Mouse (Mus musculus) heart, embryonic 12.5 days (tissue): ENCODE data around the gene Rabggta. TPM values are rescaled to one million over a fixed set of nuclear protein-coding genes. Genes with fewer than 3 reads are reported as not detected.

ENCODE experiments used
- ATAC-seq: fragments of 200-750 bp; cut with Nextera tagmentation; 2 replicates; pipeline ENCODE4 v1.8.0; 2017; ENCODE audit warnings: moderate TSS enrichment, moderate library complexity; ENCODE audit not compliant: insufficient number of reproducible peaks, low FRiP score
- H3K27ac ChIP-seq: fragments of 300-500 bp; sonication (generic); 2 replicates; pipeline ENCODE4 v1.5.1; 2016; ENCODE audit warnings: mild to moderate bottlenecking, moderate library complexity; ENCODE audit not compliant: poor library complexity, severe bottlenecking
- H3K27me3 ChIP-seq: fragments of 300-500 bp; sonication (generic); replicated peaks from 2 replicates; pipeline ENCODE4 v1.6.1; 2016; ENCODE audit warnings: mild to moderate bottlenecking, moderate library complexity
- H3K36me3 ChIP-seq: fragments of 300-500 bp; sonication (generic); 2 replicates; pipeline ENCODE4 v1.6.1; 2016; ENCODE audit warnings: mild to moderate bottlenecking, moderate library complexity
- H3K4me1 ChIP-seq: fragments of 300-500 bp; sonication (generic); replicated peaks from 2 replicates; pipeline ENCODE4 v1.6.1; 2016; ENCODE audit warnings: mild to moderate bottlenecking
- H3K4me2 ChIP-seq: fragments of 300-500 bp; sonication (generic); 2 replicates; pipeline ENCODE4 v1.6.1; 2016; ENCODE audit warnings: mild to moderate bottlenecking, moderate library complexity
- H3K4me3 ChIP-seq: fragments of 300-500 bp; sonication (generic); 2 replicates; pipeline ENCODE4 v1.5.1; 2016; ENCODE audit warnings: mild to moderate bottlenecking
- H3K9ac ChIP-seq: fragments of 300-500 bp; sonication (generic); 2 replicates; pipeline ENCODE4 v1.6.1; 2016; ENCODE audit warnings: mild to moderate bottlenecking, moderate library complexity
- H3K9me3 ChIP-seq: fragments of 300-500 bp; sonication (generic); replicated peaks from 2 replicates; pipeline ENCODE4 v1.6.1; 2016; ENCODE audit warnings: mild to moderate bottlenecking, moderate library complexity
- WGBS: fragments of 180-500 bp; shearing (Covaris S2); methylation state at CpG from one replicate; pipeline ENCODE4 v1.1.7; 2016; 5-methylcytosine and 5-hydroxymethylcytosine counted together
- polyA plus RNA-seq: library from polyadenylated mRNA; unstranded; fragments of >200 nt; fragmentation: Nextera tagmentation; extraction: Ambion mirVana; gene quantifications from 2 replicates; pipeline ENCODE4 v1.2.1, GENCODE M21; 2016

Rabggta gene
- polyA plus RNA-seq, 1 experiment from 2014 or later = 24.4 TPM

GRCm38 (mm10) chr14:55757566-55757965 lies 35.5 kb upstream of the Rabggta start:
- peaks cover 22% of the 10 kb centered on the region for H3K4me1 ChIP-seq
- H3K9ac ChIP-seq = peak overlapping the region; percentile 40; the same call in 1 of the 2 replicates
- WGBS = 34% methylated on average over 6 of the region's 6 CpGs
- peak overlapping the region; percentile 54 for H3K4me2 ChIP-seq
- H3K4me3 ChIP-seq = no peak overlapping the region
- peaks cover 18% of the 10 kb centered on the region for H3K27me3 ChIP-seq
- ATAC-seq = no peak
- peaks cover 41% of the 10 kb centered on the region for H3K36me3 ChIP-seq
- no peaks in the 10 kb centered on the region for H3K9me3 ChIP-seq
- H3K27ac ChIP-seq = 0 out of 2 replicates have a peak overlapping the region, but pooled peaks have one; percentile 6

DNA sequence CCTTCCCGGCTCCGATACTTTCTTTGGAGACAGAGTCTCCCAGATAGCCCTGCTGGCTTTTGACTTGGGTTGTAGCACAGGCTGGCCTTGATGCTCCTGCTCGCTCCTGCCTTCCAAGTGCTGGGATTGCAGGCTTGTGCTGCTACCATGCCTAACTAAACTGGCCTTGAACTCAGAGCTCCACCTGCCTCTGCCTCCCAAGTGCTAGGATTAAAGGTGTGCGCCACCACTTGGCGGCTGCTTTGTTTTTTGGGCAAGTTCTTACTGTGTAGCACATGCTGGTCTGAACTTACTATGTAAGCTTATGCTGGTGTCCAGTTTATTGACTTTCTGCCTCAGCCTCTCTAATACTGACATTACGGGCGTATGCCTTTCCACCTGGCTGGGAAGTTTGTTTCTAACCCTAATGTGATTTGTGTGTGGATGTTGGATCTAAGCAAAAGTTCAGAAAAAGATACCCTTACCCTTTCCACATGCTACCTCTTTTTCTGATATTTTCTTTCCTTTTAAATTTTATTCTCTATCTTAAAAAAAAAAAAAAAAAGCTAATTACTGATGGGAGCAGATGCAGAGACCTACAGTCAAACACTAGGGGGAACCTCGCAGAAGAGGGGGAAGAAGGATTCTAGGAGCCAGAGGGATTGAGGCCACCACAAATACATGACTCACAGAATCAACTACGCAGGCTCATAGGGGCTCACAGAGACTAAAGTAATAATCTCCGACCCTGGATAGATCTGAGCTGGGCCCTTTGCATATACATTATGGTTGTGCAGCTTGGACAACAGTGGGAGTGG lies 25.2 kb upstream of the Rabggta start:
- WGBS = 89% methylated on average over 10 of the region's 10 CpGs
- Histone ChIP-seq H3K27me3 (no peaks in the 10 kb centered on the region), H3K9me3 (no peaks in the 10 kb centered on the region), H3K9ac (no peak overlapping the region), H3K4me2 (peak overlapping the region; percentile 99; the same call in 1 of the 2 replicates), H3K27ac (no peak overlapping the region), H3K4me3 (no peak overlapping the region), H3K36me3 (peaks cover 38% of the 10 kb centered on the region), H3K4me1 (peaks cover 22% of the 10 kb centered on the region)
- ATAC-seq = no peak

DNA sequence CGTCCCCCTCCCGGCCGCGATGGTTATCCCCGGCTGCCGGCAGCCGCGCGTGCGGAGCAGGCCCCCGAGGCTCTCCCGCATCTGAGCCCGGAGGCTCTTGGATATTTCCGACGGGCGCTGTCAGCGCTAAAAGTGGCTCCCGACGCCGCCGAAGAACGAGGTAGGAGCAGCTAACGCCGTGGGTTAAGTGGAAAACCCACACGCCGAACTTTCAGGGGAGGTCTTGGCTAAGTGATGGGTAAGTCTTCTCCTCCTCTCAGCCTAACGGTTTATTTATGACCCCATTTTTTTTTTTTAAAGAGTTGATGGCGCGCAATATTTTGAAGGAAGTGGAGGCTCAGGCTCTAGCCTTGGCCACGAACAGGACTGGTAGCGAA lies 23.8 kb upstream of the Rabggta start:
- WGBS = 0% methylated on average over 31 of the region's 31 CpGs
- H3K4me3 ChIP-seq = peak overlapping the region; percentile 84
- no peak for ATAC-seq
- peaks cover 22% of the 10 kb centered on the region for H3K4me1 ChIP-seq
- H3K36me3 ChIP-seq = peaks cover 34% of the 10 kb centered on the region
- no peaks in the 10 kb centered on the region for H3K27me3 ChIP-seq
- peak overlapping the region; percentile 88 for H3K9ac ChIP-seq
- H3K27ac ChIP-seq = peak overlapping the region; percentile 20; the same call in 1 of the 2 replicates
- no peaks in the 10 kb centered on the region for H3K9me3 ChIP-seq
- peak overlapping the region; percentile 99 for H3K4me2 ChIP-seq

DNA sequence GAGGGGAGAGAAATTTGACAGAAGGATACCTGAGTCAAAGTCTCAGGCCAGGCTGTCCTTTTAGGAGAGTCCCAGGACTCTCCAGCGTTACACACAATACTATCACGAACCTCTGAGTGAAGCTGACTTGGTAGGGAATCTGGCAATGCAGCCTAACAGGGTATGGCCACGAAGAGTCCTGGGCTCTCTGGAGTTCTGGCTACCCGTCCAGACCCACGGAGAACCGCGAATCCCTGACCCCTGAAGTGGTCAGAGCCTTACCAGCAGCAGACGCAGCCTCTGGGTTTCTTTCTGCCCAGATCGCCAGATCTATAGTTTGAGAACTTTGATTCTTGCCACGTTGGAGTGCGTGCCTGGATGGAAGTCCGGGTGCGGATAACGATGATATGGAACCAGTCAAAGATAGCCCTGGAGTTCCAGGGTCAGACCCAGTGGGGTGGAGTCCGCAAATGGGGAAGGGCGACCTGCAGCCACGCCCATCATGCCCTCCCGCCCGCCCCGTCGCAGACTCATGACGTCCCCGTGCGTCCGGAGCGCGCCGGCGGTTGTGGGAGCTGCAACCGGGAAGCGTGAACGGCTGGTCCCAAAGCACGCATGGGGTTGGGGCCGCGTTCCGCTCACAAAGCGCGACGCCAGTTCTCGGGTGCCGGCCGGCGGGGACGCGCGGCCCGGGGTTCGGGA lies 23.3 kb upstream of the Rabggta start, which contains the start of the genes Dhrs1 and Nop9:
Dhrs1 (minus strand) TSS at position 511 of the 681 bp plus-strand sequence.
Nop9 (plus strand) TSS at position 514 of the 681 bp plus-strand sequence.
- ATAC-seq = peak; percentile 88
- peak within 1 kb of the TSS; percentile 88 for H3K9ac ChIP-seq
- WGBS = 1% methylated on average over 48 of the region's 48 CpGs
- peaks cover 22% of the 10 kb centered on the region for H3K4me1 ChIP-seq
- peak within 1 kb of the TSS; percentile 84 for H3K4me3 ChIP-seq
- H3K27ac ChIP-seq = peak within 1 kb of the TSS; percentile 20; the same call in 1 of the 2 replicates
- peak within 1 kb of the TSS; percentile 99 for H3K4me2 ChIP-seq
- peaks cover 35% of the 10 kb centered on the region for H3K36me3 ChIP-seq
- H3K27me3 ChIP-seq = no peaks in the 10 kb centered on the region
- H3K9me3 ChIP-seq = no peaks in the 10 kb centered on the region

GRCm38 (mm10) chr14:55743711-55744110 lies 21.6 kb upstream of the Rabggta start:
- no peaks in the 10 kb centered on the region for H3K27me3 ChIP-seq
- H3K4me3 ChIP-seq = no peak overlapping the region
- 21% methylated on average over 10 of the region's 10 CpGs for WGBS
- H3K9me3 ChIP-seq = no peaks in the 10 kb centered on the region
- peaks cover 36% of the 10 kb centered on the region for H3K36me3 ChIP-seq
- peaks cover 22% of the 10 kb centered on the region for H3K4me1 ChIP-seq
- no peak overlapping the region; the same call in 1 of the 2 replicates for H3K9ac ChIP-seq
- ATAC-seq = peak; percentile 37; the same call in 1 of the 2 replicates
- peak overlapping the region; percentile 26; the same call in 1 of the 2 replicates for H3K4me2 ChIP-seq
- no peak overlapping the region for H3K27ac ChIP-seq

DNA sequence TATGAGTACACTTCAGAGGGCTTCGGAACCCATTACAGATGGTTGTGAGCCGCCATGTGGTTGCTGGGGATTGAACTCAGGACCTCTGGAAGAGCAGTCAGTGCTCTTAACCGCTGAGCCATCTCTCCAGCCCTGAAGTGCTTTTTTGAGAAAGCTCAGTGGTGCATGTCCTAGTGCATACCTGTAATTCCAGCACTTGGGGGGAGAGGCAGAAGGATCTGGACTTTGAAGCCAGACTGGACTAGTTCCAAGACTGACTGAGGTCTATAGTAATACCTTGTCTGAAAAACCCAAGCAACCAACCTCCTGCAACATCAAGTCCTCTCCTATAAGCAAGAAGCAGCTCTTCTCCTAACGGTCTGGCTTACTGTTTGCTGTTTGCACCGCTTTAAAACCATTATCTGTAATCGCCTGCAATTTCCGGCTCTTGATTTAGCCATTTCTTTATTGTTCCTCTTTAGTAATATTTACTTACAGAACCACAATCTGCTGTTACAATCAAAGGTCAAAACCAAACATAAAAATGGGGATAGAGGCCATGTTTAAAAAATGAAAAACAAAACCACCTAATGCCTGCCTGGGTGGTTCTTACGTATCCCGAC lies 15.1 kb upstream of the Rabggta start:
- H3K27me3 ChIP-seq = 0 out of 2 replicates have a peak, but pooled peaks cover 5% of the 10 kb centered on the region
- H3K27ac ChIP-seq = no peak overlapping the region
- no peak overlapping the region for H3K4me2 ChIP-seq
- WGBS = 80% methylated on average over 9 of the region's 9 CpGs
- no peak overlapping the region for H3K4me3 ChIP-seq
- H3K9me3 ChIP-seq = no peaks in the 10 kb centered on the region
- H3K36me3 ChIP-seq = peaks cover 39% of the 10 kb centered on the region
- no peaks in the 10 kb centered on the region for H3K4me1 ChIP-seq
- ATAC-seq = no peak
- no peak overlapping the region for H3K9ac ChIP-seq

- Histone ChIP-seq H3K9me3 (no peaks in the 10 kb centered on the region), H3K27ac (no peak overlapping the region), H3K36me3 (peaks cover 30% of the 10 kb centered on the region), H3K27me3 (0 out of 2 replicates have a peak, but pooled peaks cover 11% of the 10 kb centered on the region), H3K9ac (no peak overlapping the region), H3K4me2 (no peak overlapping the region), H3K4me1 (no peaks in the 10 kb centered on the region), H3K4me3 (no peak overlapping the region)
- WGBS = 79% methylated on average over 4 of the region's 4 CpGs
- no peak for ATAC-seq
Observed at GRCm38 (mm10) chr14:55735758-55736157, 13.7 kb upstream of the Rabggta start.

GRCm38 (mm10) chr14:55735334-55735733 lies 13.3 kb upstream of the Rabggta start:
- Histone ChIP-seq H3K9me3 (no peaks in the 10 kb centered on the region), H3K4me3 (no peak overlapping the region), H3K4me1 (no peaks in the 10 kb centered on the region), H3K27me3 (0 out of 2 replicates have a peak, but pooled peaks cover 15% of the 10 kb centered on the region), H3K36me3 (peaks cover 26% of the 10 kb centered on the region), H3K9ac (no peak overlapping the region), H3K27ac (no peak overlapping the region), H3K4me2 (no peak overlapping the region)
- whole genome bisulfite sequencing = 64% methylated on average over 3 of the region's 3 CpGs
- no peak for ATAC-seq

DNA sequence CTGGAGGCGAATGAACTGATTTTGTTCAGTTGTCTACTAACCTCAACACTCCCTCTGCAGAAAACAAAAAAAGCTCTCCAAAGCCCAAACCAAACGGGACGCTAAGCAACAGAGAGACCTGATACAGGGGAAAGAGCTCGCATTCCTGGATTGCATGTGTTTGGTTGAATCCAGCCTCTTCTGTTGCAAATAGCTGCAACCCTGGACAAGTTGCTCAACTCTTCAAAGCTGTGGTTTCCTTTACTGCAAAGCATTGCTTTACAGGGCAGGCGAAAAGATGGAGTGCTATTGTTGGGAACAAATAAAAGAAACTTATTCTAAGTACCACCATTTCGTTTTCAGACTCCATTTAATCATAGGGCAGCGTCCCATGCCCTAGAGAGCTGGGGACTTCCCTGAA lies 12.8 kb upstream of the Rabggta start:
- ATAC-seq = no peak
- WGBS = 72% methylated on average over 7 of the region's 7 CpGs
- H3K4me3 ChIP-seq = no peak overlapping the region

GRCm38 (mm10) chr14:55733889-55734288 lies 11.8 kb upstream of the Rabggta start:
- Histone ChIP-seq H3K9ac (no peak overlapping the region), H3K9me3 (no peaks in the 10 kb centered on the region), H3K36me3 (peaks cover 12% of the 10 kb centered on the region), H3K27ac (no peak overlapping the region), H3K27me3 (0 out of 2 replicates have a peak, but pooled peaks cover 21% of the 10 kb centered on the region), H3K4me2 (no peak overlapping the region), H3K4me3 (no peak overlapping the region), H3K4me1 (no peaks in the 10 kb centered on the region)
- 58% methylated on average over 10 of the region's 10 CpGs for WGBS
- no peak for ATAC-seq

More for the DNA sequence above, 12.8 kb upstream of the Rabggta start:
- peaks cover 21% of the 10 kb centered on the region for H3K36me3 ChIP-seq
- no peak overlapping the region for H3K9ac ChIP-seq
- no peaks in the 10 kb centered on the region for H3K9me3 ChIP-seq
- 0 out of 2 replicates have a peak, but pooled peaks cover 20% of the 10 kb centered on the region for H3K27me3 ChIP-seq
- H3K27ac ChIP-seq = no peak overlapping the region
- no peaks in the 10 kb centered on the region for H3K4me1 ChIP-seq
- H3K4me2 ChIP-seq = no peak overlapping the region
